Mouse (Mus musculus) stomach, postnatal 0 days (tissue): ENCODE results near the gene Evl.

Experiments
- CTCF ChIP-seq: IDR thresholded peaks from 2 replicates; pipeline ENCODE4 v1.5.1; 2016; ENCODE audit warnings: antibody characterized with exemption, low read depth, mild to moderate bottlenecking, moderate library complexity
- EP300 ChIP-seq: optimal IDR thresholded peaks from 2 replicates; pipeline ENCODE3; 2016; ENCODE audit warnings: antibody characterized with exemption

DNA sequence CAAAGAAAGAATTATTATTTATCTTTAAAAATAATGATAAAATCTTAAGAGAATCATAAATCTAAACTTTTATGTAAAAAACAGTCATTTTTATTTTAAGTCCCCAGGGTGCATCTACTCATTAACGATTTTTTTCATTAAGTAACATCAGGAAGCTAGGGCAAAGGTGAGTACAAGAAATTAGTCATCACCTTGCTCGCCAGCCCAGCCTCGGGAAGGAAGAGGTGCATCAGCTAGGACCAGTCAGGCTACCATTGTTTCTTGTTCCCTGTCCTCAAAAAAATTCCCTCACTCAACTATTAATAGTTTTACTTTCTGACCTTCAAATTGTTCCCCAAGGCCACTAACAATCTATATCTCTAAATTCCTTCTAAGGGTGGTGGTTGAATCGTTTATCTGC is 123.8 kb downstream of the Evl start:
- TF ChIP-seq CTCF (no peak), EP300 (no peak)
